Mouse (Mus musculus) heart, postnatal 0 days (tissue): ENCODE measurements around the gene Cdk14.

Experiments used
- CTCF ChIP-seq: IDR thresholded peaks from 2 replicates; pipeline ENCODE4 v1.5.1; 2016; ENCODE audit warnings: antibody characterized with exemption, control low read depth, low read depth
- EP300 ChIP-seq: IDR thresholded peaks from 2 replicates; pipeline ENCODE4 v1.6.1; 2016; ENCODE audit warnings: antibody characterized with exemption, low read depth

DNA sequence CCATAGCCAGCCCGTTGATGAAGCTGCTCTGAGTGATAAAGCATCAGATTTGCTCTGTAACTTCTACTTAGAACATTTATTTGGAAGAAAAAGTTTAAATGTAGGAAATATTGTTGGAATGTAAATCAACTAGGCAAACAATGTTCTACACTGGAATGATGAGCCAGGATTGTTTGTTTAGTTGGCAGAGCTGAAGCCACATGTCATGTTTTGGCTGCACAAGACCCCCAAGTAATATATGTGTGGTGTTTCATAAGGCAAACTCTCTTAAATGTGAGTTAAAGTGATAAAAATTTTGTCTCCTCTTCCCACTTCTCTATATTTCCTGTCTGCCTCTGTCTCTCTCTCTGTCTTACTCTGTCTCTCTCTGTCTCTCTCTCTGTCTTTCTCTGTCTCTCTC, 291.3 kb downstream of the Cdk14 start:
- no peak for TF ChIP-seq CTCF
- no peak for TF ChIP-seq EP300
